Mouse (Mus musculus): ENCODE data around the gene Slc26a5. TPM values are rescaled to one million over a fixed set of nuclear protein-coding genes. Genes with fewer than 3 reads are reported as not detected.

Gene Slc26a5
- under 1 TPM in 1 of 2 experiments, not detected in 1; 0.70 TPM for total RNA-seq (2021)
- long read RNA-seq, experiment 1, result 0 reads
- long read RNA-seq, experiment 2, result 0 reads

DNA sequence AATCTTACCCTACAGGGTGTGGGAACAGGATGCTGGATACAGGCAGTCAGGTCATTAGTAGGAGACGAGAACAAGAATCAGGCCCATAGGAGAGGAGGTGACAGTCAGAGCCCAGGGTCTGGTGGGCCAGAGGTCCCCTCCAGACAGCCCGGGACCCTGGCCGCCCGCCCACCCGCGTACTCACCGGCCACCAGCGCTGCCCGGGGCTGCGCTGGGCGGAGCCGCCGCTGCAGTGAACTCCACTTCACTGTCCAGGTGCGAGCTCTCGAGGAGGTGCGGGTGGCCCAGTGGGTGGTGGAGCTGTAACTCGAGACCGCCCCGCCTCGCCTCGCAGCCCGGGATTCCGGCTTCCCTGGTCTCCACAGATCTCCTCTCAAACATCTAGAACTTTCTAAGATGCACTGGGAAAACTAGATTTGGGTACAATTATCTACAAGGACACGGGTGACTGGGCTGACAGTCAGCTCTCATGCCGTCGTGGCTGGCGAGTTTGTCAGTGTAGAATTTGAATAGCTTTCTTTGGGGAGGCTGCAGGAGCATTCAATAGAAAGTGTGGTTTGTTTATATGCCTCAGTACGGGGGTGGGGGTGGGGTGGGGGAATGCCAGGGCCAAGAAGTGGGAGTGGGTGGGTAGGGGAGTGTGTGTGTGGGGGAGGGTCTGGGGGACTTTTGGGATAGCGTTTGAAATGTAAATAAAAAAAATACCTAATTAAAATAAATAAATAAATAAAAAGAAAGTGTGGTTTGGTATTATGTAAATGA lies at the start of gene Slc26a5:
Gene Slc26a5 (minus strand): TSS at position 259 of the 762 bp plus-strand sequence.
- intact Hi-C loops (cut with DNase I), result no loop called here
- no peak for DNase-seq (ENCODE audit: low spot score in 2 of 2)

GRCm38 (mm10) chr5:21914776-21915175 lies 49.4 kb upstream of the Slc26a5 start:
- no peak for DNase-seq (ENCODE audit: low spot score in 2 of 2)
- intact Hi-C loops (cut with DNase I), result no loop called here

DNA sequence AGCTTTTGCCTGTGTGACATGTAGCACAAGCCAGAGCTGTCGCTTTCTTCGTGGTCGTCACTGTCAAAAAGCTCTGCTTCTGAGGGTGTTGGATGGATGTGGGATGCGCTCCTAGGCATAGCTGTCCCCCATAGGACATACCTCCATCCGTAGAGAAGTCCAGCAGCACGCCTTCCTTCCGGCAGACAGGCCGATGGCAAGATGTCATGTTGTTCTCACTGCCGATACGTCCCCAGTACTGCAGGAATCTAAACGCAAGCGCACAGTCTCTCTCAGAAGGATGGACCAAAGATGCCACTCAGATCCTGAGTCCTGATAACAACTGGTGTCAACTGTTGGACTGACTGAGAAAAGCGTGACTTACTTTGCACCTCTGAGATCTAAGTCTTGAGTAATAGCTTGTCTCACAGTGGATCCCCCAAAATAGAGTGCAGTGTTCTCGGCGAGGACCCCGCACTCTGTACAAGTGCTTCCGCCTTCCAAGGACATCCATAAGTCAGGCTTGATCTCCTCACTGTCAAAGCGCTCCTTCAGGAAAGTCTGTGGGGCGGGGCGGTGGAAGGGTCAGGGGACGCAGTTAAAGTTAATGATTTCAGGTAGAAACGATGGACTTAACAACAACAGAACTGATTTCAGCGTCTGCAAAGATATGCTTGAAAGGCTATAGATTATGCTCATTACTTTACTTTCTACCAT lies 47.6 kb upstream of the Slc26a5 start:
- intact Hi-C loops (cut with DNase I), result no loop called here
- DNase-seq (ENCODE audit: low spot score in 2 of 2), result no peak

- DNase-seq (ENCODE audit: low spot score in 2 of 2), result no peak
- intact Hi-C loops (cut with DNase I), result no loop called here
These were observed 45.3 kb upstream of the Slc26a5 start for GRCm38 (mm10) chr5:21910726-21911125.

DNA sequence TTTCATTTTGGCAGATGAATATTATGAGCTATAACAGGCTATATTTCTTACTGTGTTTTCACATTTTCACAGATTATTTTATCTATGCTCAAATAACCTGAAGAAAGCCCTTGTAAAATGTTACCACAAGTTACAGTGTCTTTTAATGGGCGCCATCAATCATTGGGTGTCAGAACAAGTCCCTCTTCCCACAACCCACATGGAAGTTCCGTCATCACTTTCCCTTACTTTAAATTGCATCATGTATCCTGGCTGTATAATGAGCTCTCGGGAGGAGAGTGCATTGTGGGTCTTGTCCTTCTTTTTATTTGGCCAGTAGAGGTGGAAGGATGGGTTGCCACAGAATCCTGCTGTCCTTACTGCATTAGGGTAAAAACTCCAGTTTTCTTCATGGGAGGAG lies 44.3 kb upstream of the Slc26a5 start:
- intact Hi-C loops (cut with DNase I), result no loop called here

GRCm38 (mm10) chr5:21901411-21901810 lies 36.0 kb upstream of the Slc26a5 start:
- no peak for DNase-seq (ENCODE audit: low spot score in 2 of 2)
- intact Hi-C loops (cut with DNase I), result no loop called here

More for the DNA sequence above, 44.3 kb upstream of the Slc26a5 start:
- no peak for DNase-seq (ENCODE audit: low spot score in 2 of 2)

- intact Hi-C loops (cut with DNase I), result no loop called here
- no peak for DNase-seq (ENCODE audit: low spot score in 2 of 2)
These were observed 35.5 kb upstream of the Slc26a5 start for GRCm38 (mm10) chr5:21900891-21901290.

- intact Hi-C loops (cut with DNase I), result no loop called here
- DNase-seq (ENCODE audit: low spot score in 2 of 2), result no peak
These were observed 33.5 kb upstream of the Slc26a5 start for GRCm38 (mm10) chr5:21898875-21899274.

DNA sequence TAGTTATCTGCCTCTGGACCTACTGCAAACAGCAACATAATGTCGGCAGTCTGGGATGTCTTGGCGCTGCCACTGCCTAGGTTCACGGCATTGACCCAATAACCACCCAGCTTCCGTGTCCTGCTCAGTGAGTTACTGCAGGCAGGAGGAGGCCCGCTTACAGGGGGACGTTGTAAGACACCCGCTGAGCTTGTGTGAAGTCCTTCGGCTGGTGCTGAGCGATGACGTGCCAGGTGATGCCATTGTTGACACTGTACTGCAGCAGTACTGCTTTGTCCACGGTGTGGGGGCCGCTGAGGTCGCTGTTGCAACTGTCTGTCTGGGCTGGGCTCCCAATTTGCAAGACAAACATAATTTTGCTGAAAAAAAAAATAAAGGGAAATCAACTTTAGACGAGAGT lies 31.2 kb upstream of the Slc26a5 start:
- intact Hi-C loops (cut with DNase I), result no loop called here

DNA sequence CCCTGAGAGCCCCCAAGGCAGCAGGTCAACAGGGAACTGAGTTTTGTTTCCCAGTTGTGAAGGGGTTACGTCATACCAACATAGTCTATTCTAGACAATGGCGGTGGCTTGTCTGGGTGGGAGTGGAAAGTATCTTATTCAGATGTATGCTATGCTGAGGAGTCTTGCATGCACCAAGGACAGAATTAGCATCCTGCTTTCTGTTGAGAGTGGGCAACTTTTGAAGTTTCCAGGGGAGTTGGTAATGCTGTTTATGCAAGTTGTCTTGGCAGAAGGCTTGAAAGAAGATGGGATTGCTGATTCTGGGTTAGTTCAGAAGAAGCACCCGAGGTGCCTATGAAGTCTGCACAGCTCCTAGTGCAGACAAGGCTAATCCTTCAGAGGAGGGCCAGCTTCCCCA lies 28.8 kb upstream of the Slc26a5 start:
- peak; percentile 29 to 55 for DNase-seq (ENCODE audit: low spot score in 2 of 2)
- intact Hi-C loops (cut with DNase I), result no loop called here

More for the DNA sequence above, 31.2 kb upstream of the Slc26a5 start:
- DNase-seq (ENCODE audit: low spot score in 2 of 2), result no peak

- intact Hi-C loops (cut with DNase I), result no loop called here
- peak in 1 of 2 experiments; percentile 3 for DNase-seq (ENCODE audit: low spot score in 2 of 2)
These were observed 1.3 kb upstream of the Slc26a5 start for GRCm38 (mm10) chr5:21866750-21867149.

GRCm38 (mm10) chr5:21866311-21866712 lies 908 bp upstream of the Slc26a5 start:
- DNase-seq (ENCODE audit: low spot score in 2 of 2), result peak; percentile 18 to 48
- intact Hi-C loops (cut with DNase I), result no loop called here

DNA sequence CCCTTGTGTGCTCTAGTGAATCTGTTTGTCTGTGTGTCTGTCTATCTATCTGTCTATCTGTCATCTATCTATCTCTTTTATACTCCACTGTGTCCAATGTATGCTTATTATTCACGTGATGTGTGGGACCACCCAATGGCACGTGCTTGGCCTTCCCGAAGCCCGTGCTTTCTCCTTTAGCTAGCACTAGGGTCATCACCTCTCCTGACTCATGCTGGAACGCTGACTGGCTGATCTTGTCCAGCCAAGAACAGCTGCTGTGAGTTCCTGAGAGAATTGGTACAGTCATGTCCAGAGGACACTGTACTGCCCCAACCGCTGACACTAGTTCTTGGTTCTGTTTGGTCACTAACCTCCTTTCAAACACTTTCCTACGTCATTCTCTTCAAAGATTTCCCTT lies 6.8 kb downstream of the Slc26a5 start:
- DNase-seq (ENCODE audit: low spot score in 2 of 2), result no peak
- intact Hi-C loops (cut with DNase I), result no loop called here

- DNase-seq (ENCODE audit: low spot score in 2 of 2), result peak in 1 of 2 experiments; percentile 18
- intact Hi-C loops (cut with DNase I), result no loop called here
These were observed 13.6 kb downstream of the Slc26a5 start for GRCm38 (mm10) chr5:21851679-21852340.

DNA sequence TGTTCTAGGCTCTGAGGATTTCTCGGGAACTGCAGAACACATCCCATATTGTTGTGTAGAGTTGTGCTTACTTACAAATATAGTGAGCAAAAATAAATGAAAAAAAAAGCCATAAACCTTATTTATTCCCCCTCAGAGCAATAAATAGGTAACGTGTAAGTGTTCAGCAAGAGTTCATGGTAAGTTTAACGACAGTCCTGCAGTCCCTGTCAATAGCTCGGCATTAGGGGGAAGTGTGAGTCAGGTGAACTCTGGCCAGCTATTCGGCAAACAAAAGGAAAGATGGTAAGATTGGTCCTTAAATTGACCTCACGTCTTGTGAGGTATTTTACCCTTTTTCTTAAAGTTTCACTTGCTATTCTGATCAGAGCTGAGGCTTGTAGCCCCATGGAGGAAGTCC lies 18.0 kb downstream of the Slc26a5 start:
- intact Hi-C loops (cut with DNase I), result no loop called here
- DNase-seq (ENCODE audit: low spot score in 2 of 2), result no peak

DNA sequence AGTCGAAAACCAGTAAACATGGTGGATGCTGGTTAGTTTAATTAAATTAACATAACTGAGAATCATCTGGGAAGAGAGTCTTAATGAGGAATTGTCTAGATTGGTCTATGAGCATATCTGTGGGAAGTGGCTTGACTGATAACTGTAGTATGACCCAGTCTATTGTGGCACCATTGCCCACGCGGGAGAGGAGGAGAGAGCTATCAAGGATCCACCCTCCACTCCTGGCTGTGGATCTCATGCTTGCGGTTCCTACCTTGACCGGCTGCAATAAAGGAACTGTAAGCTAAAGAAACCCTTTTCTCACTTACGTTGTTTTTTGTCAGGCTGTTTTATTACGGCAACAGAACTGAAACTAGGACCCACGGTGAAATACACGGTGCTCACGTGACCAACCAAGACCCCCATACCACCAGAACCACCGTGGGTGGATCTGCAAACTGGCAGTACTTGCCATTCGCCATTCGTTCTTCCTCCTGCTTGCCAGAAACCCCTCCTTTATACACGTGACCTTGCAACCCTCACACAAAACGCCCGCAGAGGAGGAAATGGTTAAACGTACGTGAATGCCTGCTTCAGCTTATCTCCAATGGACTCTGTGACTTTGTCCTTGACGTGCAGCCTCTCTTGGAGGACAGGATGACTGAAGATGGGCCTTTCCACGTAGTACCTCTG lies 18.7 kb downstream of the Slc26a5 start:
- no peak for DNase-seq (ENCODE audit: low spot score in 2 of 2)
- intact Hi-C loops (cut with DNase I), result no loop called here

GRCm38 (mm10) chr5:21844676-21845075 lies 20.7 kb downstream of the Slc26a5 start:
- intact Hi-C loops (cut with DNase I), result no loop called here
- no peak for DNase-seq (ENCODE audit: low spot score in 2 of 2)

GRCm38 (mm10) chr5:21831761-21832160 lies 33.6 kb downstream of the Slc26a5 start:
- intact Hi-C loops (cut with DNase I), result no loop called here
- DNase-seq (ENCODE audit: low spot score in 2 of 2), result no peak

GRCm38 (mm10) chr5:21828855-21829254 lies 36.5 kb downstream of the Slc26a5 start:
- intact Hi-C loops (cut with DNase I), result no loop called here
- DNase-seq (ENCODE audit: low spot score in 2 of 2), result peak; percentile 8 to 21

DNA sequence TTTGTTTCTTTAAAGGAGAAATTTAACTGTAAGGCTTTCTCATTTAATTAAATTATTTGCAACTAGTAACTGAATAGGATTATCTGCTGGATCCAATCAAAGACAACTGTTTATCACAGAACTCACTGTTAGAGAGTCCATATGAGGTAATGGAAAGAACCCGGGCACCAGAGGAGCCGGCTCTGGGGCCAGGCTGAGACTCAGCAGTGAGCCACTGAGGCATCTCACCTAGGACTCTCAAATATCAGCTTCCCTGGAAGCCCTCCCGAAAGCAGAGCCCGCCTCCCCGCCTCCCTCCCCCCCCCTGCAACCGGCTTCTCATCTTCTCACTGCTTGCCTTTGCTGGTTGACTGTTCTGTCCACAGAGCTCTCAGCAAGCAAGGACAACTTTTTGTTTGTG lies 37.8 kb downstream of the Slc26a5 start:
- DNase-seq (ENCODE audit: low spot score in 2 of 2), result no peak
- intact Hi-C loops (cut with DNase I), result no loop called here

All from left cerebral cortex, postnatal 14 days (tissue).